Mouse (Mus musculus) MEL (cell line): Measurements from ENCODE around the gene Stard10. TPM values are rescaled to one million over a fixed set of nuclear protein-coding genes. Genes with fewer than 3 reads are reported as not detected.

ENCODE experiments used
- DNase-seq: peaks from one replicate; pipeline ENCODE4 v3.0.0; 2011; ENCODE audit warnings: low read depth, low spot score
- H3K27ac ChIP-seq: 2 replicates; pipeline ENCODE4 v1.5.1; 2012; ENCODE audit warnings: low read depth, mild to moderate bottlenecking, control low read depth, low read length, moderate library complexity; ENCODE audit not compliant: control insufficient read depth
- H3K27me3 ChIP-seq, 2 experiments: fragments of 150-350 bp in 1 of 2; sonication (generic) in 1 of 2; 2 replicates each; pipeline ENCODE4 v1.6.1; 2012; ENCODE audit warnings: low read length in 2 of 2, mild to moderate bottlenecking in 2 of 2, improper control_type of control experiment in 1 of 2, moderate library complexity in 1 of 2; ENCODE audit not compliant: insufficient read depth in 2 of 2, control insufficient read depth in 1 of 2
- H3K36me3 ChIP-seq, 2 experiments: 2 replicates each; pipeline ENCODE4 v1.6.1; 2012 to 2014; ENCODE audit warnings: low read length in 2 of 2, improper control_type of control experiment in 1 of 2, inconsistent platforms in 1 of 2, mild to moderate bottlenecking in 1 of 2; ENCODE audit not compliant: insufficient read depth in 2 of 2, control insufficient read depth in 1 of 2
- H3K4me1 ChIP-seq, 2 experiments: fragments of 150-350 bp in 1 of 2; sonication (generic) in 1 of 2; 2 replicates each; pipeline ENCODE4 v1.6.1; 2012; ENCODE audit warnings: low read length in 2 of 2, improper control_type of control experiment in 1 of 2, mild to moderate bottlenecking in 1 of 2; ENCODE audit not compliant: insufficient read depth in 2 of 2, control insufficient read depth in 1 of 2
- H3K4me3 ChIP-seq, 2 experiments: fragments of 150-350 bp in 1 of 2; sonication (generic) in 1 of 2; 2 replicates each; pipeline ENCODE4 v1.5.1; 2012; ENCODE audit warnings: low read depth in 2 of 2, low read length in 2 of 2, mild to moderate bottlenecking in 2 of 2, moderate library complexity in 2 of 2, control low read depth in 1 of 2, improper control_type of control experiment in 1 of 2; ENCODE audit not compliant: control insufficient read depth in 1 of 2, insufficient read depth in 1 of 2
- H3K79me2 ChIP-seq: 2 replicates; pipeline ENCODE4 v1.6.1; 2012; ENCODE audit warnings: mild to moderate bottlenecking, low read length, moderate library complexity; ENCODE audit not compliant: control insufficient read depth, poor library complexity, insufficient read depth
- H3K9ac ChIP-seq: 2 replicates; pipeline ENCODE4 v1.6.1; 2012; ENCODE audit warnings: low read depth, mild to moderate bottlenecking, control low read depth, low read length, moderate library complexity; ENCODE audit not compliant: control insufficient read depth, poor library complexity, severe bottlenecking
- H3K9me3 ChIP-seq: fragments of 150-350 bp; sonication (generic); replicated peaks from 2 replicates; pipeline ENCODE4 v1.6.1; 2012; ENCODE audit warnings: mild to moderate bottlenecking, low read length, improper control_type of control experiment, moderate library complexity; ENCODE audit not compliant: insufficient read depth
- BHLHE40 ChIP-seq: IDR thresholded peaks from 2 replicates; pipeline ENCODE4 v1.6.1; 2012; ENCODE audit warnings: low read depth, mild to moderate bottlenecking, inconsistent platforms, low read length, improper control_type of control experiment, borderline replicate concordance
- CHD1 ChIP-seq: IDR thresholded peaks from 2 replicates; pipeline ENCODE4 v1.6.1; 2012; ENCODE audit warnings: low read depth, mild to moderate bottlenecking, inconsistent platforms, low read length, improper control_type of control experiment
- CHD2 ChIP-seq: IDR thresholded peaks from 2 replicates; pipeline ENCODE4 v1.6.1; 2011; ENCODE audit warnings: low read length, improper control_type of control experiment
- CTCF ChIP-seq, 3 experiments: IDR thresholded peaks in 2 of 3; conservative IDR thresholded peaks in 1 of 3; 2 replicates each; pipeline ENCODE4 v1.5.1; 2011 to 2012; ENCODE audit warnings: low read length in 3 of 3, low read depth in 2 of 3, mild to moderate bottlenecking in 2 of 3, improper control_type of control experiment in 1 of 3, inconsistent platforms in 1 of 3, mixed read lengths in 1 of 3, moderate library complexity in 1 of 3; ENCODE audit not compliant: control insufficient read depth in 1 of 3, insufficient read depth in 1 of 3, poor library complexity in 1 of 3, severe bottlenecking in 1 of 3
- ELF1 ChIP-seq: IDR thresholded peaks from 2 replicates; pipeline ENCODE4 v1.6.1; 2014; ENCODE audit warnings: low read depth, mild to moderate bottlenecking, inconsistent platforms, low read length, improper control_type of control experiment, moderate library complexity
- EP300 ChIP-seq, 2 experiments: IDR thresholded peaks; 2 replicates each; pipeline ENCODE4 v1.6.1; 2011; ENCODE audit warnings: improper control_type of control experiment in 2 of 2, low read length in 2 of 2, low read depth in 1 of 2, mild to moderate bottlenecking in 1 of 2
- GATA1 ChIP-seq: IDR thresholded peaks from 2 replicates; pipeline ENCODE4 v1.6.1; 2011; ENCODE audit warnings: low read depth, low read length, improper control_type of control experiment
- HCFC1 ChIP-seq: IDR thresholded peaks from 2 replicates; pipeline ENCODE4 v1.6.1; 2012; ENCODE audit warnings: low read depth, mild to moderate bottlenecking, inconsistent platforms, low read length, improper control_type of control experiment, moderate library complexity
- JUND ChIP-seq: IDR thresholded peaks from 2 replicates; pipeline ENCODE4 v1.6.1; 2011; ENCODE audit warnings: low read depth, mild to moderate bottlenecking, improper control_type of control experiment, low read length
- KAT2A ChIP-seq: conservative IDR thresholded peaks from 2 replicates; pipeline ENCODE4 v1.6.1; 2012; ENCODE audit warnings: low read depth, low read length, improper control_type of control experiment, inconsistent platforms
- MAFK ChIP-seq: IDR thresholded peaks from 2 replicates; pipeline ENCODE4 v1.6.1; 2011; ENCODE audit warnings: low read depth, mild to moderate bottlenecking, low read length, improper control_type of control experiment, borderline replicate concordance
- MAX ChIP-seq: IDR thresholded peaks from 2 replicates; pipeline ENCODE4 v1.6.1; 2011; ENCODE audit warnings: low read length, improper control_type of control experiment
- MAZ ChIP-seq: IDR thresholded peaks from 2 replicates; pipeline ENCODE4 v1.6.1; 2012; ENCODE audit warnings: low read depth, mild to moderate bottlenecking, inconsistent platforms, low read length, improper control_type of control experiment
- MXI1 ChIP-seq: IDR thresholded peaks from 2 replicates; pipeline ENCODE4 v1.6.1; 2011; ENCODE audit warnings: mild to moderate bottlenecking, low read depth, low read length, improper control_type of control experiment
- MYB ChIP-seq: IDR thresholded peaks from 2 replicates; pipeline ENCODE4 v1.6.1; 2011; ENCODE audit warnings: mild to moderate bottlenecking, low read depth, low read length, improper control_type of control experiment
- MYC ChIP-seq: IDR thresholded peaks from 2 replicates; pipeline ENCODE4 v1.6.1; 2011; ENCODE audit warnings: low read depth, mild to moderate bottlenecking, low read length, improper control_type of control experiment, moderate library complexity
- POLR2A ChIP-seq, 2 experiments: IDR thresholded peaks; 2 replicates each; pipeline ENCODE4 v1.6.1; 2011 to 2012; ENCODE audit warnings: low read length in 2 of 2, mild to moderate bottlenecking in 2 of 2, control low read depth in 1 of 2, improper control_type of control experiment in 1 of 2, low read depth in 1 of 2, moderate library complexity in 1 of 2; ENCODE audit not compliant: control insufficient read depth in 1 of 2, insufficient read depth in 1 of 2, poor library complexity in 1 of 2
- POLR2AphosphoS2 ChIP-seq: IDR thresholded peaks from 2 replicates; pipeline ENCODE4 v1.6.1; 2011; ENCODE audit warnings: low read length, improper control_type of control experiment
- SIN3A ChIP-seq: IDR thresholded peaks from 2 replicates; pipeline ENCODE4 v1.6.1; 2012; ENCODE audit warnings: low read length, improper control_type of control experiment, inconsistent platforms
- SMC3 ChIP-seq: IDR thresholded peaks from 2 replicates; pipeline ENCODE4 v1.6.1; 2011; ENCODE audit warnings: low read depth, low read length, improper control_type of control experiment
- TBP ChIP-seq: IDR thresholded peaks from 2 replicates; pipeline ENCODE4 v1.8.0; 2011; ENCODE audit warnings: low read depth, low read length, improper control_type of control experiment
- TCF12 ChIP-seq: IDR thresholded peaks from 2 replicates; pipeline ENCODE4 v1.6.1; 2014; ENCODE audit warnings: low read depth, mild to moderate bottlenecking, inconsistent platforms, low read length, improper control_type of control experiment, moderate library complexity
- UBTF ChIP-seq: IDR thresholded peaks from 2 replicates; pipeline ENCODE4 v1.6.1; 2012; ENCODE audit warnings: low read depth, mild to moderate bottlenecking, inconsistent platforms, low read length, improper control_type of control experiment, moderate library complexity, borderline replicate concordance; ENCODE audit not compliant: insufficient read depth
- USF2 ChIP-seq, 2 experiments: IDR thresholded peaks; 2 replicates each; pipeline ENCODE4 v1.6.1; 2011 to 2012; ENCODE audit warnings: improper control_type of control experiment in 2 of 2, low read length in 2 of 2, borderline replicate concordance in 1 of 2, inconsistent platforms in 1 of 2, low read depth in 1 of 2, mild to moderate bottlenecking in 1 of 2; ENCODE audit not compliant: insufficient read depth in 1 of 2
- ZC3H11A ChIP-seq: IDR thresholded peaks from 2 replicates; pipeline ENCODE4 v1.6.1; 2012; ENCODE audit warnings: low read depth, mild to moderate bottlenecking, inconsistent platforms, low read length, improper control_type of control experiment
- ZKSCAN1 ChIP-seq: IDR thresholded peaks from 2 replicates; pipeline ENCODE4 v1.6.1; 2012; ENCODE audit warnings: low read depth, mild to moderate bottlenecking, inconsistent platforms, low read length, improper control_type of control experiment, moderate library complexity
- ZMIZ1 ChIP-seq: IDR thresholded peaks from 2 replicates; pipeline ENCODE4 v1.6.1; 2012; ENCODE audit warnings: low read depth, mild to moderate bottlenecking, inconsistent platforms, low read length, improper control_type of control experiment, moderate library complexity
- ZNF384 ChIP-seq: IDR thresholded peaks from 2 replicates; pipeline ENCODE4 v1.6.1; 2012; ENCODE audit warnings: low read depth, mild to moderate bottlenecking, inconsistent platforms, low read length, improper control_type of control experiment
- polyA plus RNA-seq, 2 experiments: library from polyadenylated mRNA; stranded (reverse) in 1 of 2; unstranded in 1 of 2; fragments of >175 nt in 1 of 2; fragments of >200 nt in 1 of 2; gene quantifications; 2 replicates each; pipeline versions ENCODE4 v1.2.1 to v1.2.4; 2012; ENCODE audit warnings: low replicate concordance in 2 of 2, low read depth in 1 of 2; ENCODE audit not compliant: insufficient read length in 2 of 2, insufficient read depth in 1 of 2, missing spikeins in 1 of 2
- total RNA-seq: library from RNA; depleted of rRNA; stranded (reverse); fragments of 300-350 nt; gene quantifications from 2 replicates; pipeline ENCODE4 v1.2.3, GENCODE M21; 2012

Gene Stard10
- total and polyA plus RNA-seq, 3 experiments, result 9.3 to 17.9 TPM; not detected in 1

- TF ChIP-seq POLR2A (IDR thresholded peaks at IDR 0.05; ENCODE audit: control insufficient read depth in 1 of 2, insufficient read depth in 1 of 2, low read depth in 1 of 2, low read length in 2 of 2, poor library complexity in 1 of 2) (0 out of 4 replicates have a peak, but pooled peaks of 1 of the 2 experiments have one; percentile 10), SIN3A (no peak), CHD2 (no peak), CTCF (IDR thresholded peaks at IDR 0.05 in 2 of 3, conservative IDR thresholded peaks at IDR 0.05 in 1 of 3; ENCODE audit: control insufficient read depth in 1 of 3, insufficient read depth in 1 of 3, low read depth in 2 of 3, low read length in 3 of 3, poor library complexity in 1 of 3, severe bottlenecking in 1 of 3) (no peak), MAZ (no peak)
- Histone ChIP-seq H3K36me3 (no peaks in the 10 kb centered on the region; a peak in 2 of 4 replicates), H3K27me3 (no peaks in the 10 kb centered on the region), H3K9me3 (no peaks in the 10 kb centered on the region), H3K27ac (0 out of 2 replicates have a peak overlapping the region, but pooled peaks have one; percentile 1), H3K4me3 (peak overlapping the region; percentile 58 to 94), H3K79me2 (no peaks in the 10 kb centered on the region; the same call in 1 of the 2 replicates), H3K9ac (peak overlapping the region; percentile 82), H3K4me1 (peaks cover 0 to 11% of the 10 kb centered on the region in 2 experiments; a peak in 1 of 4 replicates)
- peak; percentile 76 for DNase-seq
Measured at GRCm38 (mm10) chr7:101301361-101301880, 15.5 kb upstream of the Stard10 start.

- H3K4me3 ChIP-seq, result peak within 1 kb of the TSS; percentile 58 to 94
- H3K9me3 ChIP-seq, result no peaks in the 10 kb centered on the region
- no peaks in the 10 kb centered on the region; the same call in 1 of the 2 replicates for H3K79me2 ChIP-seq
- peaks cover 0 to 11% of the 10 kb centered on the region in 2 experiments; a peak in 1 of 4 replicates for H3K4me1 ChIP-seq
- H3K9ac ChIP-seq, result peak within 1 kb of the TSS; percentile 82
- 0 out of 2 replicates have a peak within 1 kb of the TSS, but pooled peaks have one; percentile 1 for H3K27ac ChIP-seq
- DNase-seq, result peak; percentile 95
- no peaks in the 10 kb centered on the region; a peak in 2 of 4 replicates for H3K36me3 ChIP-seq
- H3K27me3 ChIP-seq, result no peaks in the 10 kb centered on the region
- TF ChIP-seq SMC3 (no peak), ZNF384 (no peak), MAX (no peak), USF2 (IDR thresholded peaks at IDR 0.05; ENCODE audit: borderline replicate concordance in 1 of 2, insufficient read depth in 1 of 2, low read depth in 1 of 2, low read length in 2 of 2) (no peak), KAT2A (no peak), TCF12 (0 out of 2 replicates have a peak, but pooled peaks have one; percentile 39), UBTF (no peak), JUND (no peak), POLR2A (IDR thresholded peaks at IDR 0.05; ENCODE audit: control insufficient read depth in 1 of 2, insufficient read depth in 1 of 2, low read depth in 1 of 2, low read length in 2 of 2, poor library complexity in 1 of 2) (peak; percentile 54 to 94; a peak in 3 of 4 replicates), SIN3A (peak; percentile 90), HCFC1 (peak; percentile 71), GATA1 (no peak), POLR2AphosphoS2 (no peak), CHD1 (peak; percentile 99), EP300 (IDR thresholded peaks at IDR 0.05; ENCODE audit: low read depth in 1 of 2, low read length in 2 of 2) (no peak), TBP (no peak), MXI1 (peak; percentile 51), ZMIZ1 (no peak), MAFK (no peak), CHD2 (no peak), MYB (no peak), ZKSCAN1 (no peak), CTCF (IDR thresholded peaks at IDR 0.05 in 2 of 3, conservative IDR thresholded peaks at IDR 0.05 in 1 of 3; ENCODE audit: control insufficient read depth in 1 of 3, insufficient read depth in 1 of 3, low read depth in 2 of 3, low read length in 3 of 3, poor library complexity in 1 of 3, severe bottlenecking in 1 of 3) (peak in 2 of 3 experiments; percentile 18 to 36; a peak in 4 of 6 replicates), MYC (no peak), BHLHE40 (0 out of 2 replicates have a peak, but pooled peaks have one; percentile 8), ELF1 (0 out of 2 replicates have a peak, but pooled peaks have one; percentile 22), ZC3H11A (no peak)
Measured at GRCm38 (mm10) chr7:101301881-101302456, 14.9 kb upstream of the Stard10 start, which contains the start of gene Atg16l2. Gene Atg16l2 (minus strand): TSS chr7:101302251.
